Mouse (Mus musculus): ENCODE results near the gene Eras.
A peak's percentile ranks its signal among the peaks of the same experiment; 100 is the strongest.
"Not testable (repeated sequence)": the region's sequence is repeated elsewhere in the genome, so short reads cannot be mapped to it uniquely, and the experiment has no call there.

The Eras gene

GRCm38 (mm10) chrX:7909242-7909641 lies 19.2 kb downstream of the Eras start, which contains the start of gene Gm10490:
TSS of gene Gm10490 (plus strand) at chrX:7909542.
- DNase-seq: not testable (repeated sequence)

GRCm38 (mm10) chrX:7907735-7908134 lies 20.7 kb downstream of the Eras start, which contains the start of gene Gm10491:
TSS of gene Gm10491 (minus strand) at chrX:7907835.
- DNase-seq: no peak

DNA sequence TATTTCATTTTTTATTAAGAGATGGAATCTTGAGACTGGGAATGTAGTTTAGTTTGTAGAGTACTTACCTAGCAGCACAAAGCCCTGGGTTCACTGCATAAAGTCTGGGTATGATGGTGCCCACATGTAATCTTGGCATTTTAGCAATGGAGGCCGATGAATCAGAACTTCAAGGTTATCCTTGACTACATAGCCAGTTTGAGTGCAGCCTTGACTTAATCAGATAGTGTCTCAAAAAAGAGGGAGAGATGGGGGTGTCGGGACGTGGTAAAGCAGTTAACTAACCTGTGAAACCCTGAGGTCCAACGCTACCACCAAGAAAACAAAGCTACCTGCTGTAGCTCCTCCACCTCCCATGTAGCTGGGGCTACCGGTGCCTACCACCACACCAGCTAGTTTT lies 24.0 kb downstream of the Eras start:
- no peak for DNase-seq

DNA sequence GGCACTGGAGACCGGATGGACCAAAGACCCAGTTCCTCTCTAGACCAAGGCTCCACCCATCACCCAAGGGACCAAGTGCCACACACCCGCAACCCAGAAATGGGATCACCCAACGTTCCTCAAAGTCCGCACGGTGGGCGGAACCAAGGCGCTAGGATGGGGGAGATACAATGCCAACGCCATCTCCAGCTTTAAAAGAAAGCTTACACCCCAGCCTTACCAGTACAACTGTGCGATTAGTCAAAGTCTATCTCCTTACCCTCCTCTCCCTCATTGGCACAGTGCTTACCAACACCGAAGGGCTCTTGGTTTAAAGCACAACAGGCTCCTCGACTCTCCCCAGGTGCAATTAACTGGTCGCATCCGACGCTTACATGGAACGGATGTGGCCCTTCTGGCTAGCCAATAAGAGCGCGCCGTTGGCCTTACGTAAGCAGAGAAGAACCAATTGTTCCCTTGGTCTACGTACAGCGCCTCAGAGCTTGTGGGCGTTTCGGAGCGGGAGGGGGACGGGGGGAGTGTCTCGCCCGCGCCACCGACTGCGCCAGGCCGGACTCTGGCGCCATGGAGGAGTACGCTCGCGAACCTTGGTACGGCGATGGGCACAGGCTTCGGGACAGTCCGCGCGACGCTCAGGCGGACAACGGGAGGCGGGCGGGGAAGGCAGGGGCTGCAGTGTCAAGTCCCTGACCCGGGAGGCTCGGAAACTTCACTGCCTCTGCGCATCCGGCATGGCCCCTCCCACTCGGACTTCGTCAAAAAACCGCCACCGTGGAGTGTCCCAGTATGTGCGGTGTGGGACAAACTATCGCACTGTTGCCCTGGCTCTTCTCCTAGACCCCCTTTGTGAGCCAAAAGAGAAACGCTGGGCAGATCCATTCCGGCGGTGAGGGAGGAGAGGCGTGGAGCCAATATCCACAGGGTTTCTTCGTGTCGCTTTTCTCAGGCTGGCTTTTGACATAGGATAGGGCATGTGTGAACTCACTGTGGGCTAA lies 29.2 kb downstream of the Eras start, which contains the start of the genes Pqbp1 and Timm17b:
Gene Pqbp1 (minus strand): TSS at position 390 of the 995 bp plus-strand sequence.
Gene Timm17b (plus strand): TSS at position 478 of the 995 bp plus-strand sequence.
- DNase-seq: peak; percentile 74

DNA sequence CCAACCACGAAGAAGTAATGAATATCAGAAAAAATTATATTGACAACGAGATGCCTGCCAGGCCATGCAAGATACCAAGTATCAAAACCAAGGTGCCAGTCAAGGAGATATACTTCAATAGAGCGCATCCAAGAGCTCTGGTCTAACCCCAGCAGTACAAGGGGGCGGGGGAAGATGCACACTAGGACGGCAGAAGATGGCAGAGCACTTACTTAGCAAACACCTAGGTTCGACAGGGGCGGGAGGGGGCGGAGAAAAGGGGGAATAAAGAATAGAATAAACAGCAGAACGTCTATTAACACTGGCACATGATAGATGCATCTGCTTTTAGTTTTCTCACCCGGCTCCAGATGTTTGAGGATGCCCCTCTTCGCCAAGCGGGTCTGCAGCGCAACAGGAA lies 30.2 kb downstream of the Eras start:
- DNase-seq: no peak

GRCm38 (mm10) chrX:7883841-7884567 lies 44.4 kb downstream of the Eras start, which contains the start of gene Slc35a2:
TSS of gene Slc35a2 (plus strand) at chrX:7884028.
- DNase-seq: peak; percentile 74

DNA sequence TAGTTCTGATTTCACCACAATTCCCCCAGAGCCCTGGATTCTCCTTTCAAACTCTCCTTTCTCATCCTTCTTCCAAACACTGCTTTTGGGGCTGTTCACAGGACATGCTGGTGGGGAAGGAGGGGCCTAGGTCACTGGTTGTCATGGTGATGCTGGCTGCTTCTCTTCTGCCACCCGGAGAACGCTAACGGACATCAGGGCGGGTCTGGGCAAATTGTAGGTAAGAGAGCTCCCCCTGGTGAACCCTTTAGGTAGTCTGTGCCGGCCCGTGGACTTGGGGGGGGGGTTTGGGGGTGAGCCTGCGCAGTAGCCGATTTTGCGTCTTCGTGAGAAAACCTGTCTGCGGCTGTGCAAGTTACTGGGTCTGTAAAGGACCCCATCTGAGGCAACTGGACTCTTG lies 48.6 kb downstream of the Eras start:
- DNase-seq: peak; percentile 44

GRCm38 (mm10) chrX:7878495-7878894 lies 49.9 kb downstream of the Eras start:
- peak; percentile 27 for DNase-seq

- DNase-seq: peak; percentile 78
Observed at GRCm38 (mm10) chrX:7878007-7878419, 50.4 kb downstream of the Eras start, which contains the start of gene Pim2. TSS of gene Pim2 (plus strand) at chrX:7878262.
